9 mouse cellular contexts compared by ENCODE assay signal in genomic region chr14:77928021-77928420, GRCm38 (mm10). TPM values are rescaled to one million over a fixed set of nuclear protein-coding genes. Genes with fewer than 3 reads are reported as not detected.
A peak's percentile ranks its signal among the peaks of the same experiment; 100 is the strongest.
DNase-seq lines count a peak whose midpoint lies in the region; ATAC-seq lines count a peak whose summit lies in the region.
"Had no signal": no experiment of that assay in that cellular context is flagged by ENCODE, and none has a peak within 500 bp of the region (broad histone marks: within the 10 kb centered on the region; RNA-seq: fewer than 3 reads in every experiment).

No protein-coding gene starts in this region.

- intact Hi-C loops in heart, postnatal 36 days (cut with DNase I) = loop anchor here (1.0 to 10.0 kb wide), 3 partner anchors 313 to 876 kb away; no protein-coding TSS in a partner anchor
- intact Hi-C loops in left cerebral cortex, postnatal 10 days (cut with DNase I) = no loop called here

- no peak overlapping the region for H3K4me3 ChIP-seq in intestine, embryonic 14.5 days (ENCODE audit: low read depth, low read length)
- no peak overlapping the region for H3K4me3 ChIP-seq in intestine, embryonic 16.5 days (ENCODE audit: low read length)
- H3K4me3 ChIP-seq: megakaryocyte, embryonic 14.5 days had no signal

- H3K9me3 ChIP-seq in intestine, embryonic 14.5 days (ENCODE audit: control insufficient read depth, low read length) = no peaks in the 10 kb centered on the region
- H3K9me3 ChIP-seq in intestine, embryonic 16.5 days (ENCODE audit: control insufficient read depth, low read length) = no peaks in the 10 kb centered on the region
- H3K9me3 ChIP-seq: megakaryocyte, embryonic 14.5 days had no signal

- H3K36me3 ChIP-seq in intestine, embryonic 14.5 days (ENCODE audit: control insufficient read depth, insufficient read depth, low read length) = no peaks in the 10 kb centered on the region
- no peaks in the 10 kb centered on the region for H3K36me3 ChIP-seq in intestine, embryonic 16.5 days (ENCODE audit: control insufficient read depth, insufficient read depth, low read length)

- H3K4me2 ChIP-seq in intestine, embryonic 14.5 days (ENCODE audit: low read length) = no peak overlapping the region
- no peak overlapping the region for H3K4me2 ChIP-seq in intestine, embryonic 16.5 days (ENCODE audit: low read depth, low read length)

- H3K4me1 ChIP-seq in intestine, embryonic 14.5 days (replicated peaks; ENCODE audit: control insufficient read depth, insufficient read depth, low read length) = no peaks in the 10 kb centered on the region
- H3K4me1 ChIP-seq in intestine, embryonic 16.5 days (ENCODE audit: control insufficient read depth, insufficient read depth, low read length) = peaks cover 4% of the 10 kb centered on the region; the same call in 1 of the 2 replicates

- no peak overlapping the region for H3K27ac ChIP-seq in intestine, embryonic 14.5 days (ENCODE audit: low read depth)
- H3K27ac ChIP-seq in intestine, embryonic 16.5 days (ENCODE audit: low read length) = no peak overlapping the region

- ATAC-seq in intestine, embryonic 14.5 days (replicated peaks; ENCODE audit: low FRiP score, low TSS enrichment, low read depth) = no peak
- ATAC-seq in intestine, embryonic 16.5 days = no peak
- peak; percentile 81 for ATAC-seq in neutrophil, adult 5-6 weeks (ENCODE audit: extremely low read depth, insufficient number of reproducible peaks, low FRiP score, poor library complexity, severe bottlenecking)

- 44% methylated on average over 6 of the region's 6 CpGs for WGBS in intestine, embryonic 14.5 days
- WGBS in intestine, embryonic 16.5 days = 44% methylated on average over 6 of the region's 6 CpGs

- H3K27me3 ChIP-seq in intestine, embryonic 14.5 days (replicated peaks; ENCODE audit: control insufficient read depth, insufficient read depth, low read length) = no peaks in the 10 kb centered on the region
- H3K27me3 ChIP-seq in intestine, embryonic 16.5 days (replicated peaks; ENCODE audit: control insufficient read depth, insufficient read depth, low read length) = no peaks in the 10 kb centered on the region

- no peak overlapping the region for H3K9ac ChIP-seq in intestine, embryonic 14.5 days (ENCODE audit: low read length)
- no peak overlapping the region for H3K9ac ChIP-seq in intestine, embryonic 16.5 days (ENCODE audit: low read depth, low read length)

- peak; percentile 73 for DNase-seq in intestine, embryonic 14.5 days (ENCODE audit: low spot score)
- DNase-seq in ZHBTc4 (ENCODE audit: low read depth, low spot score) = peak; percentile 46
- DNase-seq in cerebellum, postnatal 4 days (ENCODE audit: low spot score in 2 of 2) = peak; percentile 32 to 60
- peak; percentile 63 to 75 for DNase-seq in heart, postnatal 36 days
- peak; percentile 32 to 63 for DNase-seq in left cerebral cortex, postnatal 10 days (ENCODE audit: extremely low spot score in 1 of 2, low spot score in 2 of 2)
- DNase-seq in thymus, adult 18-20 months = peak; percentile 15 to 26

RNA-seq across cellular contexts. Expression of gene Epsti1, which starts 24.0 kb away (rescaled TPM):
- polyA plus RNA-seq in intestine, embryonic 14.5 days (2014; fragmentation: Nextera tagmentation; extraction: Ambion mirVana) = 2.9 and 3.3 TPM in 2 replicates
- polyA plus RNA-seq in intestine, embryonic 16.5 days (2015; fragmentation: Nextera tagmentation; extraction: Ambion mirVana) = 9.4 and 10.9 TPM in 2 replicates
- 1 to 10 TPM in 1 of 2 experiments, under 1 TPM in 1; 0.56 to 1.2 TPM for total RNA-seq in heart, postnatal 36 days (2021)
- under 1 TPM; 0.18 to 0.84 TPM for total RNA-seq in left cerebral cortex, postnatal 10 days (2021)
- total RNA-seq in neutrophil, adult 5-6 weeks (2017) = 147 and 149 TPM in 2 replicates

RNA-seq across cellular contexts. Expression of gene Dnajc15, which starts 53.1 kb away (rescaled TPM):
- 101 and 109 TPM in 2 replicates for polyA plus RNA-seq in intestine, embryonic 14.5 days (2014; fragmentation: Nextera tagmentation; extraction: Ambion mirVana)
- 101 and 104 TPM in 2 replicates for polyA plus RNA-seq in intestine, embryonic 16.5 days (2015; fragmentation: Nextera tagmentation; extraction: Ambion mirVana)
- 100 to 1,000 TPM; 271 to 297 TPM for total RNA-seq in heart, postnatal 36 days (2021)
- total RNA-seq in left cerebral cortex, postnatal 10 days (2021) = 10 to 100 TPM; 51.8 to 52.7 TPM
- 10.1 and 21.5 TPM in 2 replicates for total RNA-seq in neutrophil, adult 5-6 weeks (2017)

Comparison
In these comparisons a context has a peak if more than half of its experiments do, and no peak if none do; other contexts are left out.
1. DNase-seq: peak in every context shown above with its lines; median percentile 73 in intestine, embryonic 14.5 days; 69 in heart, postnatal 36 days; 48 in left cerebral cortex, postnatal 10 days; 46 in ZHBTc4; 46 in cerebellum, postnatal 4 days; 20 in thymus, adult 18-20 months.
2. RNA of gene Epsti1, which starts 24.0 kb away (total RNA-seq): 147 to 149 TPM in neutrophil, adult 5-6 weeks; 0.56 to 1.2 TPM in heart, postnatal 36 days and 0.18 to 0.84 TPM in left cerebral cortex, postnatal 10 days; every median in the first group is over 10 times any median in the second.
3. RNA of gene Dnajc15, which starts 53.1 kb away (total RNA-seq): 271 to 297 TPM in heart, postnatal 36 days; 51.8 to 52.7 TPM in left cerebral cortex, postnatal 10 days and 10.1 to 21.5 TPM in neutrophil, adult 5-6 weeks; every median in the first group is over 4 times any median in the second.